Mouse (Mus musculus) liver, embryonic 12.5 days (tissue): ENCODE data around the gene Slc4a8. TPM values are rescaled to one million over a fixed set of nuclear protein-coding genes. Genes with fewer than 3 reads are reported as not detected.
A peak's percentile ranks its signal among the peaks of the same experiment; 100 is the strongest.
"Not testable (repeated sequence)": the region's sequence is repeated elsewhere in the genome, so short reads cannot be mapped to it uniquely, and the experiment has no call there.

Experiments
- ATAC-seq: fragments of 200-750 bp; cut with Nextera tagmentation; 2 replicates; pipeline ENCODE4 v1.8.0; 2017; ENCODE audit warnings: moderate number of reproducible peaks, mild to moderate bottlenecking, moderate library complexity
- H3K27ac ChIP-seq: fragments of 300-500 bp; sonication (generic); 2 replicates; pipeline ENCODE4 v1.5.1; 2016; ENCODE audit warnings: mild to moderate bottlenecking
- H3K27me3 ChIP-seq: fragments of 300-500 bp; sonication (generic); replicated peaks from 2 replicates; pipeline ENCODE4 v1.6.1; 2016; ENCODE audit warnings: mild to moderate bottlenecking, moderate library complexity
- H3K36me3 ChIP-seq: fragments of 300-500 bp; sonication (generic); 2 replicates; pipeline ENCODE4 v1.6.1; 2016; ENCODE audit warnings: mild to moderate bottlenecking, moderate library complexity
- H3K4me1 ChIP-seq: fragments of 300-500 bp; sonication (generic); 2 replicates; pipeline ENCODE4 v1.6.1; 2016
- H3K4me2 ChIP-seq: fragments of 300-500 bp; sonication (generic); 2 replicates; pipeline ENCODE4 v1.6.1; 2016; ENCODE audit warnings: mild to moderate bottlenecking, moderate library complexity
- H3K4me3 ChIP-seq: fragments of 300-500 bp; sonication (generic); 2 replicates; pipeline ENCODE4 v1.5.1; 2016; ENCODE audit warnings: mild to moderate bottlenecking, moderate library complexity
- H3K9ac ChIP-seq: fragments of 300-500 bp; sonication (generic); 2 replicates; pipeline ENCODE4 v1.6.1; 2016; ENCODE audit warnings: mild to moderate bottlenecking, moderate library complexity
- H3K9me3 ChIP-seq: fragments of 300-500 bp; sonication (generic); replicated peaks from 2 replicates; pipeline ENCODE4 v1.6.1; 2016; ENCODE audit warnings: mild to moderate bottlenecking, moderate library complexity
- WGBS: fragments of 180-500 bp; shearing (Covaris S2); methylation state at CpG from one replicate; pipeline ENCODE4 v1.1.7; 2016; ENCODE audit not compliant: insufficient replicate concordance; 5-methylcytosine and 5-hydroxymethylcytosine counted together
- polyA plus RNA-seq: library from polyadenylated mRNA; unstranded; fragments of >200 nt; fragmentation: Nextera tagmentation; extraction: Ambion mirVana; gene quantifications from 2 replicates; pipeline ENCODE4 v1.2.1, GENCODE M21; 2016

Gene Slc4a8
- polyA plus RNA-seq, 1 experiment from 2014 or later: 0.70 TPM

GRCm38 (mm10) chr15:100759286-100759685 is 2.3 kb upstream of the Slc4a8 start:
- no peak overlapping the region for H3K4me3 ChIP-seq
- H3K27me3 ChIP-seq: peaks cover 92% of the 10 kb centered on the region
- no peaks in the 10 kb centered on the region for H3K36me3 ChIP-seq
- peaks cover 30% of the 10 kb centered on the region for H3K4me1 ChIP-seq
- no peak overlapping the region for H3K27ac ChIP-seq
- H3K9ac ChIP-seq: no peak overlapping the region
- no peak for ATAC-seq
- 70% methylated on average over 10 of the region's 10 CpGs for WGBS
- no peaks in the 10 kb centered on the region for H3K9me3 ChIP-seq
- no peak overlapping the region for H3K4me2 ChIP-seq

DNA sequence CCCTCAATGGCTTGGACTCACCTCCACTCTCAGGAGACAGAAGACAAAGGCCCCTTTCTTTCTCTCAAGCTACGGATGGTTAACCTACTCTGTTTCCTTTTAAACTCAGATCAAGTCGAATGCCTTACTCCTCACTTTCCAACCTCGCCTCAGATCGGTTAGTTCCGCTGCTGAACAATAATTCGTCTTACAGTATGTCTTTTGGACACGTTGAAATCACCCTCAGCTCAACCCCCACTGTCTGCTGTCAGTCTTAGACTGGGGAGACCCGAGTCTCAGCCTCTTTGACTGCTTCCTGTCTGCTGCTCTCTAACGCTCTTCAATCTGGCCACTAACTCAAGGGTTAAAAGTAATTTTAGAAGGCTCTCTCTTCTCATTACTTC is 520 bp upstream of the Slc4a8 start:
- peak overlapping the region; percentile 59; the same call in 1 of the 2 replicates for H3K4me3 ChIP-seq
- H3K27ac ChIP-seq: no peak overlapping the region
- ATAC-seq: no peak
- peaks cover 19% of the 10 kb centered on the region for H3K4me1 ChIP-seq
- H3K9me3 ChIP-seq: no peaks in the 10 kb centered on the region
- peak overlapping the region; percentile 84 for H3K4me2 ChIP-seq
- H3K36me3 ChIP-seq: no peaks in the 10 kb centered on the region
- H3K27me3 ChIP-seq: peaks cover 93% of the 10 kb centered on the region
- WGBS: 26% methylated on average over 9 of the region's 9 CpGs
- no peak overlapping the region for H3K9ac ChIP-seq

DNA sequence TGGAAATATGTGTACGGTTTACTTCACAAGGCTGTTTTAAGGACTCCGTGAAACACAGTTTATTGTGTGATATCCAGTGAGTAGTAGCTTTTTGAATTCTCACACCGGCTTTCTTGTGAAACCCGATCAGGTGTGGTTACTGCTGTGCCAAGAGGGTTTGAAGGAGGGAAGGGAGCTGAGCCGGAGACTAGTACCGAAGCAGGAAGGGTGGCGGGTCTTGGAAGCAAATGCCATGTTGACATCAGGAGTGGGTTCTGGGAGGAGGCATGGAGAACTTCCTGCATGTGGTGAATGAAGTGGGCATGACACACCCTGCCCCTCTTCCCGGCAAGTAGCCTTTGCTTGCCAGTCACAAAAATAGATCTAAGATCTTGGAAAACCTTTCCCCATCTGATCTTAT is 1.1 kb downstream of the Slc4a8 start:
- Histone ChIP-seq H3K4me1 (peaks cover 19% of the 10 kb centered on the region), H3K36me3 (no peaks in the 10 kb centered on the region), H3K4me3 (no peak overlapping the region), H3K27me3 (peaks cover 95% of the 10 kb centered on the region), H3K4me2 (no peak overlapping the region), H3K9me3 (no peaks in the 10 kb centered on the region), H3K9ac (no peak overlapping the region), H3K27ac (no peak overlapping the region)
- ATAC-seq: no peak
- 41% methylated on average over 8 of the region's 8 CpGs for WGBS

DNA sequence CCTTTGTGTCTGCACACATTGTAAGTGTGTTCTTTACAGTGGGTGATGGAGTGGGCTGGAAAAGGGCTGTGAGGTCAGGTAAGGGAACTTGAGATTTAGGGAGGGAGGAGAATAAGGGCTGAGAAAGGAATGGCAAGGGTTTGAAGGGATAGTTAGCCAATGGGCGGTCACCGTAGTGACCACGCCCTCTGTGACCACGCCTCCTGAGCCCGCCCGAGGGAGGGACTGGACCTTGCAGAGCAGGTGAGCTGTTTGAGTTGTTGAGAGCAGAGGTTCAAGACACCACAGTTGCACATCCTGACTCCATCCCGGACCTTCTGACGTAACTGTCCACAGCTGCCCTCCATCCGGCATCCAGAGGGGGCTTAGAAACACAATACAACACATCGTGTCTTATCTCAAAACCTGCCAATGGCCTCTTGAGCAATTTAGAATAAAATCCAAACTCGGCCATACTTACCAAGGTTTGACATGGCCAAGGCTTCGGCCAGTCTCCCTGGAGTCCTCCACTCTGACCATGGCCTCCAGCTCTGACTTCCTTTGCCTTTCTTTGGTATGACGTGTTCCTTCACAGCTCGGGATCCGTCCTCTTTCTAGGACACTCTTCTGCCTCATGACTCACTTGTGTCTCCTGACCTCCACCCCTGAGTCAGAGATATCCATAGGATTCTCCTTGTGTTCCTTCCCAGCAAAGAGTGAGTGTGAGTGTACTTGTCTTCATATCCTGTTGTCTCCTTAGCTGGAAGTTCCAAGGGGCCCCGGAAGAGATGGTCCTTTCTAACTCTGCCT is 2.8 kb downstream of the Slc4a8 start:
- Histone ChIP-seq H3K27me3 (peaks cover 93% of the 10 kb centered on the region), H3K4me1 (peaks cover 14% of the 10 kb centered on the region), H3K36me3 (no peaks in the 10 kb centered on the region), H3K4me3 (no peak overlapping the region), H3K9me3 (no peaks in the 10 kb centered on the region), H3K4me2 (no peak overlapping the region), H3K9ac (no peak overlapping the region), H3K27ac (no peak overlapping the region)
- 56% methylated on average over 16 of the region's 16 CpGs for WGBS
- ATAC-seq: no peak

DNA sequence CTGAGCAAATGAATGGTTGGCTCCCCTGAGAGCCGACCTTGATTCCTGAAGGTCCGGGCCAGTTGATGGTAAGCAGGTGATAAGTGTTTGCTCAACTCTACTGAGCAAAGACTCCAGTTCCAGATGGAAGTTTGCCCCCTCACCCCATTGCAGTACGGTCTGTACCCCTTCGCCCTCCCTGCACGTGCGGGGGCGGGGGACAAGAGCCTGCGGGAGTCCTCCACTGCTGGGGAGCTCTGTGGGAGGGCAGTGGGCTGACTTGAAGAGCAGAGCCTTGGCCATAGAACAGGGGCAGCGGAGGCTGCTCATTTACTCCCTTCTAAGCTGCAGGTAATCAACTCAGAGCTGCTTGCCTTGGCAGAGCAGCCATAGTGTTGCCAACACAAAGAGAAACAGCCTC is 5.3 kb downstream of the Slc4a8 start:
- no peak for ATAC-seq
- Histone ChIP-seq H3K4me1 (peaks cover 6% of the 10 kb centered on the region), H3K4me3 (no peak overlapping the region), H3K9ac (no peak overlapping the region), H3K36me3 (no peaks in the 10 kb centered on the region), H3K9me3 (no peaks in the 10 kb centered on the region), H3K27ac (no peak overlapping the region), H3K27me3 (peaks cover 74% of the 10 kb centered on the region), H3K4me2 (no peak overlapping the region)
- 56% methylated on average over 9 of the region's 9 CpGs for WGBS

DNA sequence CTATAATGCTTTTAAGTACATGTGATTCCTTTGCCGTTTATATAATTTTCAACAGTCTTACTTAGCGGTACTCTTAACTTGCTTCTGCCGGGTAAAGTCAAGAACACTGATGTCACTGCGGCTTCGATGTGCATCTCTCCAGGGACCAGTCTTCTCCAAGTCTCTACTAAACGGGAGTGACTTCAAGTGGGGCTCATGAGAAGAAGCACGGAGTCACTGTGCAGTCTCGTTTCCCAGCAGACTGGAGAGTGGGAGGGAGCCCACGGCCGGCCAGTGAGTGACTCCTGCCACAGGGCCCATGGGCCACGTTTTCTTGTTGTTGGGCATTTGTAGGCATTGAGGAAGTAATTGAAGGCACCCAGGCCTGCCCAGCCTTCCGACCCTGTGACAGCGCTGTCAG is 6.3 kb downstream of the Slc4a8 start:
- H3K9me3 ChIP-seq: no peaks in the 10 kb centered on the region
- H3K4me3 ChIP-seq: no peak overlapping the region
- H3K27ac ChIP-seq: no peak overlapping the region
- H3K4me2 ChIP-seq: no peak overlapping the region
- H3K36me3 ChIP-seq: no peaks in the 10 kb centered on the region
- H3K27me3 ChIP-seq: peaks cover 63% of the 10 kb centered on the region
- H3K4me1 ChIP-seq: no peaks in the 10 kb centered on the region
- no peak for ATAC-seq
- WGBS: 71% methylated on average over 13 of the region's 13 CpGs
- no peak overlapping the region for H3K9ac ChIP-seq

GRCm38 (mm10) chr15:100769023-100769422 is 7.5 kb downstream of the Slc4a8 start:
- H3K36me3 ChIP-seq, H3K4me1 ChIP-seq, H3K9me3 ChIP-seq, H3K4me3 ChIP-seq, ATAC-seq, H3K4me2 ChIP-seq, H3K27ac ChIP-seq, H3K9ac ChIP-seq: not testable (repeated sequence)
- 63% methylated on average over 4 of the region's 4 CpGs for WGBS
- H3K27me3 ChIP-seq: peaks cover 52% of the 10 kb centered on the region

- peaks cover 42% of the 10 kb centered on the region for H3K27me3 ChIP-seq
- H3K9ac ChIP-seq: no peak overlapping the region
- no peak overlapping the region for H3K4me2 ChIP-seq
- no peak for ATAC-seq
- 84% methylated on average over 5 of the region's 5 CpGs for WGBS
- no peaks in the 10 kb centered on the region for H3K9me3 ChIP-seq
- no peak overlapping the region for H3K4me3 ChIP-seq
- no peaks in the 10 kb centered on the region for H3K4me1 ChIP-seq
- no peaks in the 10 kb centered on the region for H3K36me3 ChIP-seq
- no peak overlapping the region for H3K27ac ChIP-seq
Measured at GRCm38 (mm10) chr15:100770338-100770737, 8.8 kb downstream of the Slc4a8 start.

- Histone ChIP-seq H3K36me3 (no peaks in the 10 kb centered on the region), H3K27ac (no peak overlapping the region), H3K9me3 (no peaks in the 10 kb centered on the region), H3K4me2 (no peak overlapping the region), H3K27me3 (peaks cover 33% of the 10 kb centered on the region), H3K4me1 (no peaks in the 10 kb centered on the region), H3K9ac (no peak overlapping the region), H3K4me3 (no peak overlapping the region)
- 65% methylated on average over 4 of the region's 4 CpGs for WGBS
- ATAC-seq: no peak
Measured at GRCm38 (mm10) chr15:100772685-100773084, 11.1 kb downstream of the Slc4a8 start.

- H3K27me3 ChIP-seq: peaks cover 32% of the 10 kb centered on the region
- not testable (repeated sequence) for H3K27ac ChIP-seq
- WGBS: 73% methylated on average over 6 of the region's 6 CpGs
Measured at GRCm38 (mm10) chr15:100773859-100774258, 12.3 kb downstream of the Slc4a8 start.

DNA sequence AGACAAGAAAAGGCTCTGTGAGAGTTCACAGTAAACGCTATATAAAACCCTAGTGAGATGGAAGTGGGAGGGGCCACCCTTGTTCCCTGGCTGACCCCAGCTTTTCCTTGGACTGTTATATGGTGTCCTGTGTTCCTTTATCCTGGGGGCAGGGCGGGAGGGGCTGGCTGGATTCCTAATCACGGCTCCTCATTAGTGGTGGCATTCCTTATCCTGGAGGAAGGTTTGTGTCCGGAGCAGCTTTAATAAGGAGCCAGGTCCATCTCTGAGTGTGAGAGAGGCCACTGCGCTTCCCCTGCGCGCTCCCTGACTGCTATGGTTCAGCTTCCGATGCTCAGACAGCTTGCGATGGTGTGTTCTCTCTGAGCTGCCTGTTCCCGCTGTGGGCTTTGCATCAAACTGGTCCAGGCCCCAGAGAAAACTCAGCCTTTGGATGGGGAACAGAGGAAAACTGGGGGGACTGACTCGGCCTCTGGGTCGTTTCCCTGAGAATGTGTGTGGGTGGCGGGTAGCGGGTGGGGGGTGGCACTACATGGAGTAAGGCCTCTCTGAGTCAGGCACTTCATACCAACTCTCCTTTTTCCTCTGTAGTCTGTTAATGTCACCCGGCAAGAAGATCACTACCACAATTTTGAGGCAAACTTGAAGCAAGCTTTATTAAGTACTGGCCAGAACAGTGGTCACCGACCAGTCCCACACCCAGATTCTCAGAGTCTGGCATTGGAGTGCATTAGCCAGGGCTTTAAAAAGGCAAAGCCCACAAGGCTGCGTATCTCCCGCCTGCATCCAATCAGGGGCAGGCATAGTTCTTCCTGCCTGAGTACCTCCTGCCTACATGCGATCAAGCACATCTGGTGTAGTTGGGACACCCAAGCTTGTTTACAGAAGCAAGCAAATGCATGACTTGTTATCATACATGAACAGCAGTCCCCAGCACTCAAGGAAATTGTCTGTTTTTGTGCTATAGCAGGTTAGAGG is 13.9 kb downstream of the Slc4a8 start:
- H3K36me3 ChIP-seq: no peaks in the 10 kb centered on the region
- H3K4me3 ChIP-seq: no peak overlapping the region
- H3K9ac ChIP-seq: no peak overlapping the region
- no peaks in the 10 kb centered on the region for H3K9me3 ChIP-seq
- H3K27ac ChIP-seq: no peak overlapping the region
- no peaks in the 10 kb centered on the region for H3K4me1 ChIP-seq
- ATAC-seq: no peak
- H3K4me2 ChIP-seq: no peak overlapping the region
- peaks cover 36% of the 10 kb centered on the region for H3K27me3 ChIP-seq
- WGBS: 55% methylated on average over 19 of the region's 19 CpGs

More at GRCm38 (mm10) chr15:100773859-100774258, 12.3 kb downstream of the Slc4a8 start:
- H3K4me3 ChIP-seq, H3K4me2 ChIP-seq, H3K4me1 ChIP-seq, H3K36me3 ChIP-seq, ATAC-seq, H3K9me3 ChIP-seq, H3K9ac ChIP-seq: not testable (repeated sequence)

DNA sequence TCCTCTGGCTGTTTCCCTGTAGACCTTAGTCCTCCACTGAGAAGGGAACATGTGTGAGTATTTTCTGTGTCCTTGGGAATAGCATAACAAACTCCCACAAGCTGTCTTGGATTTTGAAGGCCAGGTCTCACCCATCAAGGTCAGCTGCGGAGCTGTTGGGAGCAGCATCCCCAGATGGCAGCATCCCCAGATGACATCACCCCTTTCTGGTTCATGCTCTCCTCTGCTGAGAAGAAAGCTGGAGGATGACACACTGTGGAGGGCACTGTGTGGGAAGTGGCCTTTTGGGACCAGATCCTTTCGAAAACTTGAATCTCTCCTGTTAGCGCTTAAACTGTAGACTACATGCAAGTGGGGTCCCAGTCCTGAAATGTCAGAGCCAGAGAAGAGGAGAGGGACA is 14.9 kb downstream of the Slc4a8 start:
- H3K27me3 ChIP-seq: peaks cover 43% of the 10 kb centered on the region

More for the DNA sequence above, 14.9 kb downstream of the Slc4a8 start:
- no peak for ATAC-seq
- no peak overlapping the region for H3K27ac ChIP-seq
- H3K9ac ChIP-seq: no peak overlapping the region
- no peaks in the 10 kb centered on the region for H3K36me3 ChIP-seq
- WGBS: 80% methylated on average over 3 of the region's 3 CpGs
- H3K9me3 ChIP-seq: no peaks in the 10 kb centered on the region
- H3K4me3 ChIP-seq: no peak overlapping the region
- no peaks in the 10 kb centered on the region for H3K4me1 ChIP-seq
- H3K4me2 ChIP-seq: no peak overlapping the region
